Mouse (Mus musculus): ENCODE data around the gene Fggy.

Fggy gene

GRCm38 (mm10) chr4:95557333-95557956 lies at the start of gene Fggy:
Fggy (plus strand) TSS chr4:95557507.
- DNase-seq = peak; percentile 99

- DNase-seq = no peak
Observed at GRCm38 (mm10) chr4:95507946-95508311, 49.4 kb upstream of the Fggy start.

- DNase-seq = no peak
Observed at GRCm38 (mm10) chr4:95518382-95518781, 38.9 kb upstream of the Fggy start.

- DNase-seq = no peak
Observed at GRCm38 (mm10) chr4:95519975-95520642, 37.2 kb upstream of the Fggy start.

- no peak for DNase-seq
Observed at GRCm38 (mm10) chr4:95520643-95521032, 36.7 kb upstream of the Fggy start.

GRCm38 (mm10) chr4:95526588-95526987 lies 30.7 kb upstream of the Fggy start:
- no peak for DNase-seq

GRCm38 (mm10) chr4:95530757-95531156 lies 26.6 kb upstream of the Fggy start:
- DNase-seq = no peak

- DNase-seq = no peak
Observed at GRCm38 (mm10) chr4:95533946-95534345, 23.4 kb upstream of the Fggy start.

GRCm38 (mm10) chr4:95541382-95542038 lies 15.8 kb upstream of the Fggy start:
- DNase-seq = no peak

- DNase-seq = no peak
Observed at GRCm38 (mm10) chr4:95542039-95542790, 15.1 kb upstream of the Fggy start.

- no peak for DNase-seq
Observed at GRCm38 (mm10) chr4:95543529-95543928, 13.8 kb upstream of the Fggy start.

GRCm38 (mm10) chr4:95556663-95557332 lies 509 bp upstream of the Fggy start:
- DNase-seq = peak; percentile 21

- DNase-seq = no peak
Observed at GRCm38 (mm10) chr4:95558271-95558888, 1.1 kb downstream of the Fggy start.

GRCm38 (mm10) chr4:95571621-95572020 lies 14.3 kb downstream of the Fggy start:
- no peak for DNase-seq

GRCm38 (mm10) chr4:95573704-95574103 lies 16.4 kb downstream of the Fggy start:
- no peak for DNase-seq

- no peak for DNase-seq
Observed at GRCm38 (mm10) chr4:95575411-95575911, 18.2 kb downstream of the Fggy start.

- no peak for DNase-seq
Observed at GRCm38 (mm10) chr4:95579183-95579582, 21.9 kb downstream of the Fggy start.

- no peak for DNase-seq
Observed at GRCm38 (mm10) chr4:95584107-95584762, 26.9 kb downstream of the Fggy start.

GRCm38 (mm10) chr4:95586274-95587001 lies 29.1 kb downstream of the Fggy start:
- DNase-seq = no peak

GRCm38 (mm10) chr4:95588722-95589283 lies 31.5 kb downstream of the Fggy start:
- no peak for DNase-seq

- DNase-seq = no peak
Observed at GRCm38 (mm10) chr4:95590878-95591277, 33.6 kb downstream of the Fggy start.

All from cerebellum, adult 9-10 months (tissue).